Mouse (Mus musculus) lung, embryonic 15.5 days (tissue): ENCODE data around the gene Htr1d. TPM values are rescaled to one million over a fixed set of nuclear protein-coding genes. Genes with fewer than 3 reads are reported as not detected.
A peak's percentile ranks its signal among the peaks of the same experiment; 100 is the strongest.

Experiments
- ATAC-seq: fragments of 200-750 bp; cut with Nextera tagmentation; 2 replicates; pipeline ENCODE4 v1.8.0; 2017; ENCODE audit warnings: moderate number of reproducible peaks, borderline replicate concordance; ENCODE audit not compliant: low FRiP score, low TSS enrichment; ENCODE audit errors: extremely low read depth
- H3K27ac ChIP-seq: fragments of 300-500 bp; sonication (generic); 2 replicates; pipeline ENCODE4 v1.5.1; 2015; ENCODE audit warnings: moderate library complexity, mild to moderate bottlenecking, inconsistent platforms
- H3K27me3 ChIP-seq: fragments of 300-500 bp; sonication (generic); 2 replicates; pipeline ENCODE4 v1.6.1; 2015; ENCODE audit warnings: inconsistent platforms
- H3K36me3 ChIP-seq: fragments of 300-500 bp; sonication (generic); 2 replicates; pipeline ENCODE4 v1.6.1; 2015; ENCODE audit warnings: inconsistent platforms
- H3K4me1 ChIP-seq: fragments of 300-500 bp; sonication (generic); 2 replicates; pipeline ENCODE4 v1.6.1; 2015; ENCODE audit warnings: inconsistent platforms
- H3K4me2 ChIP-seq: fragments of 300-500 bp; sonication (generic); 2 replicates; pipeline ENCODE4 v1.6.1; 2015; ENCODE audit warnings: inconsistent platforms, mild to moderate bottlenecking, moderate library complexity
- H3K4me3 ChIP-seq: fragments of 300-500 bp; sonication (generic); 2 replicates; pipeline ENCODE4 v1.5.1; 2015; ENCODE audit warnings: mild to moderate bottlenecking, inconsistent platforms
- H3K9ac ChIP-seq: fragments of 300-500 bp; sonication (generic); 2 replicates; pipeline ENCODE4 v1.6.1; 2015; ENCODE audit warnings: inconsistent platforms
- H3K9me3 ChIP-seq: fragments of 300-500 bp; sonication (generic); 2 replicates; pipeline ENCODE4 v1.6.1; 2016; ENCODE audit warnings: inconsistent platforms
- WGBS: fragments of 180-500 bp; shearing (Covaris S2); methylation state at CpG from one replicate; pipeline ENCODE4 v1.1.7; 2015; 5-methylcytosine and 5-hydroxymethylcytosine counted together
- polyA plus RNA-seq: library from polyadenylated mRNA; unstranded; fragments of >200 nt; fragmentation: Nextera tagmentation; extraction: Ambion mirVana; gene quantifications from 2 replicates; pipeline ENCODE4 v1.2.1, GENCODE M21; 2015

Htr1d gene
- polyA plus RNA-seq, 1 experiment from 2014 or later, result not detected

GRCm38 (mm10) chr4:136425000-136425288, 1.6 kb downstream of the Htr1d start:
- Histone ChIP-seq H3K9ac (peak overlapping the region; percentile 22; the same call in 1 of the 2 replicates), H3K4me2 (peak overlapping the region; percentile 96), H3K9me3 (no peaks in the 10 kb centered on the region), H3K4me3 (peak overlapping the region; percentile 47), H3K27ac (no peak overlapping the region), H3K36me3 (no peaks in the 10 kb centered on the region), H3K27me3 (peaks cover 49% of the 10 kb centered on the region), H3K4me1 (peaks cover 13% of the 10 kb centered on the region)
- WGBS, result 2% methylated on average over 15 of the region's 15 CpGs
- no peak for ATAC-seq

GRCm38 (mm10) chr4:136430609-136431375, 7.5 kb downstream of the Htr1d start:
- H3K27ac ChIP-seq, result peak overlapping the region; percentile 5; the same call in 1 of the 2 replicates
- H3K4me1 ChIP-seq, result 0 out of 2 replicates have a peak, but pooled peaks cover 12% of the 10 kb centered on the region
- no peaks in the 10 kb centered on the region for H3K9me3 ChIP-seq
- peak; percentile 60; the same call in 1 of the 2 replicates for ATAC-seq
- no peak overlapping the region for H3K4me2 ChIP-seq
- H3K4me3 ChIP-seq, result no peak overlapping the region
- H3K9ac ChIP-seq, result no peak overlapping the region
- WGBS, result 25% methylated on average over 11 of the region's 11 CpGs
- peaks cover 7% of the 10 kb centered on the region for H3K27me3 ChIP-seq
- H3K36me3 ChIP-seq, result no peaks in the 10 kb centered on the region

GRCm38 (mm10) chr4:136431376-136431693, 8.0 kb downstream of the Htr1d start:
- no peak overlapping the region for H3K4me3 ChIP-seq
- no peaks in the 10 kb centered on the region for H3K9me3 ChIP-seq
- 0 out of 2 replicates have a peak overlapping the region, but pooled peaks have one; percentile 5 for H3K27ac ChIP-seq
- WGBS, result 0% methylated on average over 3 of the region's 3 CpGs
- no peaks in the 10 kb centered on the region for H3K36me3 ChIP-seq
- no peak; the same call in 1 of the 2 replicates for ATAC-seq
- H3K4me2 ChIP-seq, result no peak overlapping the region
- H3K27me3 ChIP-seq, result peaks cover 4% of the 10 kb centered on the region; the same call in 1 of the 2 replicates
- 0 out of 2 replicates have a peak, but pooled peaks cover 12% of the 10 kb centered on the region for H3K4me1 ChIP-seq
- no peak overlapping the region for H3K9ac ChIP-seq

GRCm38 (mm10) chr4:136434029-136434428, 10.7 kb downstream of the Htr1d start:
- no peak for ATAC-seq
- Histone ChIP-seq H3K9ac (no peak overlapping the region), H3K27ac (no peak overlapping the region), H3K9me3 (no peaks in the 10 kb centered on the region), H3K27me3 (no peaks in the 10 kb centered on the region; the same call in 1 of the 2 replicates), H3K4me1 (0 out of 2 replicates have a peak, but pooled peaks cover 12% of the 10 kb centered on the region), H3K4me3 (no peak overlapping the region), H3K4me2 (no peak overlapping the region), H3K36me3 (no peaks in the 10 kb centered on the region)
- 76% methylated on average over 4 of the region's 4 CpGs for WGBS

- no peaks in the 10 kb centered on the region for H3K36me3 ChIP-seq
- no peak overlapping the region for H3K27ac ChIP-seq
- no peak overlapping the region for H3K4me3 ChIP-seq
- no peaks in the 10 kb centered on the region for H3K4me1 ChIP-seq
- H3K9me3 ChIP-seq, result no peaks in the 10 kb centered on the region
- no peaks in the 10 kb centered on the region for H3K27me3 ChIP-seq
- no peak for ATAC-seq
- H3K4me2 ChIP-seq, result no peak overlapping the region
- H3K9ac ChIP-seq, result no peak overlapping the region
- WGBS, result 55% methylated on average over 4 of the region's 4 CpGs
Measured at GRCm38 (mm10) chr4:136439106-136439505, 15.8 kb downstream of the Htr1d start.

- H3K4me1 ChIP-seq, result no peaks in the 10 kb centered on the region
- H3K9me3 ChIP-seq, result no peaks in the 10 kb centered on the region
- ATAC-seq, result no peak
- 62% methylated on average over 15 of the region's 15 CpGs for WGBS
- H3K4me3 ChIP-seq, result no peak overlapping the region
- H3K36me3 ChIP-seq, result no peaks in the 10 kb centered on the region
- no peak overlapping the region for H3K9ac ChIP-seq
- H3K27me3 ChIP-seq, result no peaks in the 10 kb centered on the region
- H3K27ac ChIP-seq, result no peak overlapping the region
- H3K4me2 ChIP-seq, result no peak overlapping the region
Measured at GRCm38 (mm10) chr4:136441354-136442043, 18.2 kb downstream of the Htr1d start.

- ATAC-seq, result no peak
- H3K36me3 ChIP-seq, result no peaks in the 10 kb centered on the region
- no peak overlapping the region for H3K4me2 ChIP-seq
- H3K9me3 ChIP-seq, result no peaks in the 10 kb centered on the region
- H3K4me3 ChIP-seq, result no peak overlapping the region
- no peak overlapping the region for H3K9ac ChIP-seq
- WGBS, result 68% methylated on average over 4 of the region's 4 CpGs
- no peak overlapping the region for H3K27ac ChIP-seq
- H3K27me3 ChIP-seq, result no peaks in the 10 kb centered on the region
- H3K4me1 ChIP-seq, result no peaks in the 10 kb centered on the region
Measured at GRCm38 (mm10) chr4:136444561-136444960, 21.2 kb downstream of the Htr1d start.

- WGBS, result 73% methylated on average over 5 of the region's 5 CpGs
- H3K4me1 ChIP-seq, result peaks cover 7% of the 10 kb centered on the region
- ATAC-seq, result no peak
- H3K9me3 ChIP-seq, result no peaks in the 10 kb centered on the region
- no peak overlapping the region for H3K27ac ChIP-seq
- H3K36me3 ChIP-seq, result no peaks in the 10 kb centered on the region
- no peak overlapping the region for H3K4me3 ChIP-seq
- H3K4me2 ChIP-seq, result no peak overlapping the region
- no peak overlapping the region for H3K9ac ChIP-seq
- no peaks in the 10 kb centered on the region for H3K27me3 ChIP-seq
Measured at GRCm38 (mm10) chr4:136449795-136450194, 26.5 kb downstream of the Htr1d start.

- Histone ChIP-seq H3K36me3 (no peaks in the 10 kb centered on the region), H3K27me3 (no peaks in the 10 kb centered on the region), H3K4me2 (no peak overlapping the region), H3K4me1 (peaks cover 11% of the 10 kb centered on the region), H3K9ac (no peak overlapping the region), H3K4me3 (no peak overlapping the region), H3K27ac (no peak overlapping the region), H3K9me3 (no peaks in the 10 kb centered on the region)
- no peak for ATAC-seq
- WGBS, result 69% methylated on average over 4 of the region's 4 CpGs
Measured at GRCm38 (mm10) chr4:136450271-136450670, 26.9 kb downstream of the Htr1d start.

GRCm38 (mm10) chr4:136451564-136451963, 28.2 kb downstream of the Htr1d start:
- no peaks in the 10 kb centered on the region for H3K9me3 ChIP-seq
- H3K4me1 ChIP-seq, result peaks cover 12% of the 10 kb centered on the region
- no peak overlapping the region; the same call in 1 of the 2 replicates for H3K27ac ChIP-seq
- no peak for ATAC-seq
- WGBS, result 5% methylated on average over 6 of the region's 6 CpGs
- H3K9ac ChIP-seq, result no peak overlapping the region
- H3K36me3 ChIP-seq, result no peaks in the 10 kb centered on the region
- H3K4me3 ChIP-seq, result no peak overlapping the region
- H3K4me2 ChIP-seq, result no peak overlapping the region
- H3K27me3 ChIP-seq, result no peaks in the 10 kb centered on the region

GRCm38 (mm10) chr4:136452286-136452685, 29.0 kb downstream of the Htr1d start:
- Histone ChIP-seq H3K4me3 (no peak overlapping the region), H3K9me3 (no peaks in the 10 kb centered on the region), H3K36me3 (no peaks in the 10 kb centered on the region), H3K4me2 (no peak overlapping the region), H3K27me3 (no peaks in the 10 kb centered on the region), H3K4me1 (peaks cover 15% of the 10 kb centered on the region), H3K27ac (no peak overlapping the region), H3K9ac (no peak overlapping the region)
- ATAC-seq, result no peak
- WGBS, result 76% methylated on average over 3 of the region's 3 CpGs

GRCm38 (mm10) chr4:136452792-136453191, 29.5 kb downstream of the Htr1d start:
- WGBS, result 56% methylated on average over 5 of the region's 5 CpGs
- H3K9me3 ChIP-seq, result no peaks in the 10 kb centered on the region
- ATAC-seq, result no peak
- H3K9ac ChIP-seq, result no peak overlapping the region
- no peaks in the 10 kb centered on the region for H3K27me3 ChIP-seq
- no peak overlapping the region for H3K4me3 ChIP-seq
- peaks cover 15% of the 10 kb centered on the region for H3K4me1 ChIP-seq
- H3K4me2 ChIP-seq, result no peak overlapping the region
- H3K27ac ChIP-seq, result no peak overlapping the region
- no peaks in the 10 kb centered on the region for H3K36me3 ChIP-seq
